Comparison of ENCODE assay signal across 11 mouse cellular contexts in the genomic region with DNA sequence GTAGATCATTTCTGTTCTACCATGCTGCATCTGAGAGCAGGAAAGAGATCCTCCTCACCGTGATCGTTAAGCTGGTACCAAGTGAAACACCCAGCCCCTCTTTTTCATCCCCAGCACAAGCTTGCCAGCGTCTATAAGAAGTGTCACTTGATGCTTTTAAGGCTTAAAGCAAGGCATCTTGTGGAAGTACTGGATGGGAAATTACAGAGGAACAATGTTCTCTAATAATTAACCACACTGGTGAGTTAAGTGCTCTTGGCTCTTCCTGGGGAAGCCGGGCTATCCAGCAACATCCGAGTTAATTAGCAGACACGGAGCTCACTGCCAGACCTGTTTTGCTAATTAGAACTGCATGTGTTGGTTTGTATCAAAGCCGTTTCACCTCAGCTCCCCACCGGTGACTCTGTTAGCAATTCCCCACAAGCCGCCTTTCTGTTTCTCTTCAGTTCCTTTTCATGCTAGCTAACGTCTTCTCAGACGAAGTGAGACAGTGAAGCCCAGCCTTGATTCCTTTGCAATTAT.
DNase-seq lines count a peak whose midpoint lies in the region; ATAC-seq and TF ChIP-seq lines count a peak whose summit lies in the region.
"Had no signal": no experiment of that assay in that cellular context is flagged by ENCODE, and none has a peak within 500 bp of the region (broad histone marks: within the 10 kb centered on the region; RNA-seq: fewer than 3 reads in every experiment).

No protein-coding gene starts in this region.

- H3K4me1 ChIP-seq in intestine, postnatal 0 days (replicated peaks; ENCODE audit: control insufficient read depth, insufficient read depth, low read length), result no peaks in the 10 kb centered on the region
- peaks cover 28% of the 10 kb centered on the region for H3K4me1 ChIP-seq in limb, embryonic 10.5 days
- H3K4me1 ChIP-seq: heart, embryonic 13.5 days had no signal

- TF ChIP-seq CTCF in brain, embryonic 14.5 days (IDR thresholded peaks at IDR 0.05; ENCODE audit: borderline replicate concordance, extremely low read depth, insufficient read depth, insufficient read length), result no peak
- TF ChIP-seq CTCF in intestine, postnatal 0 days (IDR thresholded peaks at IDR 0.05; ENCODE audit: low read depth), result no peak

- H3K36me3 ChIP-seq in intestine, postnatal 0 days (ENCODE audit: control insufficient read depth, insufficient read depth), result no peaks in the 10 kb centered on the region
- H3K36me3 ChIP-seq in limb, embryonic 10.5 days, result no peaks in the 10 kb centered on the region
- H3K36me3 ChIP-seq: heart, embryonic 13.5 days had no signal

- no peak overlapping the region for H3K4me3 ChIP-seq in intestine, postnatal 0 days (ENCODE audit: low read depth, low read length)
- H3K4me3 ChIP-seq in limb, embryonic 10.5 days, result no peak overlapping the region
- H3K4me3 ChIP-seq: heart, embryonic 13.5 days had no signal

- WGBS in intestine, postnatal 0 days, result 33% methylated on average over 11 of the region's 11 CpGs
- WGBS in limb, embryonic 10.5 days, result 17% methylated on average over 11 of the region's 11 CpGs

- ATAC-seq in intestine, postnatal 0 days, result no peak

- peak; percentile 53 for DNase-seq in Muller cell, postnatal 12 days (ENCODE audit: inconsistent ontology term)
- DNase-seq in brain, embryonic 14.5 days (ENCODE audit: low read depth), result peak; percentile 93
- peak; percentile 49 for DNase-seq in limb, embryonic 10.5 days (ENCODE audit: low spot score)
- no peak for DNase-seq in MN1 (ENCODE audit: low spot score)
- no peak for DNase-seq in spleen, postnatal 10 days (ENCODE audit: low spot score in 2 of 2)
- no peak for DNase-seq in heart, adult 9 months (ENCODE audit: low spot score in 2 of 2)
- no peak for DNase-seq in heart, postnatal 36 days
- DNase-seq: embryo, embryonic 11 days; thymus, postnatal 25 days had no signal

- no peaks in the 10 kb centered on the region for H3K9me3 ChIP-seq in intestine, postnatal 0 days (ENCODE audit: control insufficient read depth)
- H3K9me3 ChIP-seq in limb, embryonic 10.5 days (replicated peaks), result no peaks in the 10 kb centered on the region
- H3K9me3 ChIP-seq: heart, embryonic 13.5 days had no signal

- H3K27me3 ChIP-seq in intestine, postnatal 0 days (replicated peaks; ENCODE audit: control insufficient read depth, insufficient read depth, low read length), result no peaks in the 10 kb centered on the region
- no peaks in the 10 kb centered on the region for H3K27me3 ChIP-seq in limb, embryonic 10.5 days (ENCODE audit: low read depth, poor library complexity, severe bottlenecking)
- H3K27me3 ChIP-seq: heart, embryonic 13.5 days had no signal

- no peak overlapping the region for H3K9ac ChIP-seq in intestine, postnatal 0 days (ENCODE audit: low read depth, low read length)
- H3K9ac ChIP-seq: heart, embryonic 13.5 days had no signal

- TF ChIP-seq POLR2A in brain, embryonic 14.5 days (IDR thresholded peaks at IDR 0.05; ENCODE audit: borderline replicate concordance, extremely low read depth, insufficient read depth, insufficient read length, poor library complexity, severe bottlenecking), result no peak

- peak overlapping the region; percentile 41 for H3K4me2 ChIP-seq in intestine, postnatal 0 days (replicated peaks; ENCODE audit: low read depth)
- H3K4me2 ChIP-seq: heart, embryonic 13.5 days had no signal

- intact Hi-C loops in heart, postnatal 36 days (cut with DNase I), result no loop called here

- H3K27ac ChIP-seq in intestine, postnatal 0 days (ENCODE audit: low read depth, low read length), result no peak overlapping the region
- peak overlapping the region; percentile 38; the same call in 1 of the 2 replicates for H3K27ac ChIP-seq in limb, embryonic 10.5 days
- H3K27ac ChIP-seq: heart, embryonic 13.5 days had no signal

Comparison
In these comparisons a context has a peak if more than half of its experiments do, and no peak if none do; other contexts are left out.
1. DNase-seq: peak in Muller cell, postnatal 12 days (single experiment), brain, embryonic 14.5 days (single experiment) and limb, embryonic 10.5 days (single experiment); none in MN1 (single experiment), spleen, postnatal 10 days (0 of 2), heart, adult 9 months (0 of 2) and heart, postnatal 36 days (0 of 2).